Mouse (Mus musculus) kidney, adult 2 months (tissue): ENCODE measurements at regions not wholly inside any gene's neighbourhood (a gene's known extent, or its start where the extent isn't known, plus 50 kb on each side); places are given as distances from the start of the nearest gene placed in this dataset.

Experiments
- DNase-seq: peaks from one replicate; pipeline ENCODE4 v3.0.0; 2021
- H3K27ac ChIP-seq: fragments of 200-500 bp; 2 replicates; pipeline ENCODE4 v1.5.1; 2012; ENCODE audit warnings: low read depth, low read length, control low read depth, inconsistent platforms; ENCODE audit not compliant: insufficient read depth
- H3K27me3 ChIP-seq: fragments of 200-500 bp; replicated peaks from 2 replicates; pipeline ENCODE4 v1.6.1; 2012; ENCODE audit warnings: mild to moderate bottlenecking, moderate library complexity, low read length, inconsistent platforms; ENCODE audit not compliant: control insufficient read depth, insufficient read depth
- H3K36me3 ChIP-seq: fragments of 200-500 bp; 2 replicates; pipeline ENCODE4 v1.6.1; 2012; ENCODE audit warnings: mild to moderate bottlenecking, moderate library complexity, low read length, inconsistent platforms; ENCODE audit not compliant: control insufficient read depth, insufficient read depth
- H3K4me1 ChIP-seq: fragments of 200-500 bp; 2 replicates; pipeline ENCODE4 v1.6.1; 2011; ENCODE audit warnings: low read length; ENCODE audit not compliant: control insufficient read depth, insufficient read depth
- H3K4me3 ChIP-seq: fragments of 200-500 bp; 2 replicates; pipeline ENCODE4 v1.5.1; 2011; ENCODE audit warnings: mild to moderate bottlenecking, low read depth, low read length, control low read depth; ENCODE audit not compliant: insufficient read depth
- CTCF ChIP-seq: fragments of 200-500 bp; conservative IDR thresholded peaks from 2 replicates; pipeline ENCODE4 v1.5.1; 2011; ENCODE audit warnings: low read depth, mild to moderate bottlenecking, control low read depth, low read length, moderate library complexity, mixed read lengths; ENCODE audit not compliant: insufficient read depth, insufficient read length
- POLR2A ChIP-seq: fragments of 200-500 bp; IDR thresholded peaks from one replicate; pipeline ENCODE4 v1.6.1; 2011; ENCODE audit warnings: low read depth, low read length, control low read depth
- WGBS: fragments of 180-500 bp; shearing (Covaris S2); methylation state at CpG from one replicate; pipeline ENCODE4 v1.1.7; 2018; 5-methylcytosine and 5-hydroxymethylcytosine counted together

DNA sequence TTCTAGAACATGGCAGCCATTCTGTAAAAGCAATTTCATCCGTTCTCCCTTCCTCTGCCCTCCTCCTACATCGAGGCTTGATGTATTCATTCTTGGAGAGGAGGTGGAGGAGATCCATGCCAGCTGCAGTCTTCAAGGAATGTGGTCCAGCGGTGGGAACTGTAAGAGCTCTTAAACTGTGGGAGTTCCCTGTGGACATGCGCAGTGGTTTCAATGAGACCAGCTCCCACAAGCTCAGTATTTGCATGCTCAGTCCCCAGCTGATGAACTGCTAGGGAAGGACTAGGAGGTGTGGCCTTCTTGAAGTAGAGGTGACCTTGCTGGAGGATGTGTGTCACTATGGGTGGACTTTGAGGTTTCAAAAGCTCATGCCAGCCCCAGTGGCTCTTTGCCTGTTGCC is 163.7 kb upstream of the Ctnnb1 start:
- TF ChIP-seq CTCF = no peak
- TF ChIP-seq POLR2A = no peak
- no peaks in the 10 kb centered on the region for H3K27me3 ChIP-seq
- WGBS = 74% methylated on average over 4 of the region's 4 CpGs
- no peak for DNase-seq
- H3K4me1 ChIP-seq = 0 out of 2 replicates have a peak, but pooled peaks cover 3% of the 10 kb centered on the region
- H3K27ac ChIP-seq = no peak overlapping the region
- no peak overlapping the region for H3K4me3 ChIP-seq
- no peaks in the 10 kb centered on the region for H3K36me3 ChIP-seq

DNA sequence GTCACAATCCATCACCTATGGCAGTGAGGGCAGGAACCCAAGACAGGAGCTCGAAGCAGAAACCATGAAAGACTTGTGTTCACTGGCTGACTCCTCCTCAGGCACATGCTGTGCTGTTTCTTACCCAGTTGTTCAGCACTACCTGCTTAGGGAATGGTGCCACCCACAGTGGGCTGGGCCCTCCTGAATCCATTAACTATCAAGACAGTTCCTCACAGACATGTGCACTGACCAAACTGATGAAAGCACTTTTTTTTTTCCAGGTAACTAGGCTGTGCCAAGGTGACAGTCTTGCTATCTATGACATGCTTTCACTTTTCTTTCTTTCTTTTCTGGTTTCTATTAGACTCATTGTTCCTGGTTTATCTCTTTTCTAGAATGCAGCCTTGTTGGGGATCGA is 162.1 kb upstream of the Ctnnb1 start:
- TF ChIP-seq CTCF (no peak), POLR2A (no peak)
- H3K36me3 ChIP-seq = no peaks in the 10 kb centered on the region
- no peak overlapping the region for H3K4me3 ChIP-seq
- H3K27me3 ChIP-seq = no peaks in the 10 kb centered on the region
- no peak for DNase-seq
- no peak overlapping the region for H3K27ac ChIP-seq
- peaks cover 5% of the 10 kb centered on the region; the same call in 1 of the 2 replicates for H3K4me1 ChIP-seq
- 62% methylated on average over 2 of the region's 2 CpGs for WGBS

DNA sequence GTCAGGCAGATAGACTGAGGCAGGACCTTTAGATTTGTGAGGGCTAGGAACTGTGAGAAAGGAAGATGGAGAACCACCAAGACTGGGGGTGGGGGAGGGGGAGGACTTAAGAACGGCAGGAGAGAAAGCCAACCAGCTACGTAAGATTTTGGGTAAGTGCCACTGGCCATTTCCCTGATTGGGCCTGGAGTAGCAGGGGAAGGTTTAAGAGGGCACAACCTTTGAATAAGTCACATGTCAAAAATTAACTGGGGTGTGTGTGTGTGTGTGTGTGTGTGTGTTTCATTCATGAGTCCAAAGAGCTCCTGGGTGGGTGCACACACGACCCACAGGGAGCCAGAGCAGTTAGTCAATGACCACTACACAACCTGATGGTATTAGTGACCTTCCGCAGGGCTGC is 161.6 kb upstream of the Ctnnb1 start:
- no peak for TF ChIP-seq POLR2A
- no peak for TF ChIP-seq CTCF
- Histone ChIP-seq H3K4me1 (peaks cover 5% of the 10 kb centered on the region; the same call in 1 of the 2 replicates), H3K36me3 (no peaks in the 10 kb centered on the region), H3K4me3 (no peak overlapping the region), H3K27ac (no peak overlapping the region), H3K27me3 (no peaks in the 10 kb centered on the region)
- peak; percentile 68 for DNase-seq
- 52% methylated on average over 4 of the region's 4 CpGs for WGBS

DNA sequence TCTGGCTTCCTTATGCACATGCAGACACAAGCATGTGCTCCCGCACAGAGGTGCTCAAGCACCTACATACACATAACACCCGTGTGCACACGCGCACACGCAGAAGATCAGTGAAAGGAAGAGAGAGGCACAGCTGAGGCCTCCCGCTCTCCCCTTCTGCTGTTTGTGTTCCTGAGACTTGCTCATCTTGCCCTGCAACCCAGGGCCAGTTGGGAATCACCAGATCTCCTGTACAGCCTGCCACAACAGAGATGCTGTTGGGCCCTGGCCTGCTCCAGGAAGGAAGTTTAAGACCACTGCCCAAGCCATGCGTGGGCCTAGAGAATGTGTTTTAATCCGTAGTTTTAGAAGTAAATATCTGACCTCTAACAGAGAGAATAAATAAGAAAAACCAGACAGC is 160.0 kb upstream of the Ctnnb1 start:
- H3K27me3 ChIP-seq = no peaks in the 10 kb centered on the region
- no peaks in the 10 kb centered on the region for H3K36me3 ChIP-seq
- peaks cover 3% of the 10 kb centered on the region; the same call in 1 of the 2 replicates for H3K4me1 ChIP-seq
- H3K27ac ChIP-seq = no peak overlapping the region
- H3K4me3 ChIP-seq = no peak overlapping the region
- no peak for DNase-seq
- 88% methylated on average over 8 of the region's 8 CpGs for WGBS
- TF ChIP-seq POLR2A (no peak), CTCF (no peak)

DNA sequence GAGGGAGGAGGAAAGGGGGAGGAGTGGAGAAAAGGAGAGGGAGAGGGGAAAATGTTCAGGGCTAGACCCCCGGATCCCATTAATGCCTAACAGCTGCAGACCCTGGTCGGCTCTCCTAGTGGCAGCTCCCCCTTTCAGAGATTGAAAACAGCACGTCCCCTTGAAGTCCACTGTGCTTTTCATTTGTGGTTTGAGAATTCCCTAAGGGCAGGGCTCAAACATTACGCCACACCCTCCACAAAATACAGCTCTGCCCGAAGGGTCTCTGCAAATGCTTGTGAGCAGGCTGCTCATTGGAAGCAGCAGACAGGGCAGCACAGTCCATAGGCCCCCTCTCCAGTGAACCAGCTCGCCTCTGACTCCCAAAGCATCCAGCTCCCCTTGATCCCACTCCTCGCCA is 159.3 kb upstream of the Ctnnb1 start:
- H3K27me3 ChIP-seq = no peaks in the 10 kb centered on the region
- DNase-seq = no peak
- no peaks in the 10 kb centered on the region for H3K36me3 ChIP-seq
- H3K27ac ChIP-seq = no peak overlapping the region
- WGBS = 72% methylated on average over 7 of the region's 7 CpGs
- H3K4me1 ChIP-seq = peaks cover 2% of the 10 kb centered on the region; the same call in 1 of the 2 replicates
- no peak for TF ChIP-seq POLR2A
- no peak for TF ChIP-seq CTCF
- no peak overlapping the region for H3K4me3 ChIP-seq

DNA sequence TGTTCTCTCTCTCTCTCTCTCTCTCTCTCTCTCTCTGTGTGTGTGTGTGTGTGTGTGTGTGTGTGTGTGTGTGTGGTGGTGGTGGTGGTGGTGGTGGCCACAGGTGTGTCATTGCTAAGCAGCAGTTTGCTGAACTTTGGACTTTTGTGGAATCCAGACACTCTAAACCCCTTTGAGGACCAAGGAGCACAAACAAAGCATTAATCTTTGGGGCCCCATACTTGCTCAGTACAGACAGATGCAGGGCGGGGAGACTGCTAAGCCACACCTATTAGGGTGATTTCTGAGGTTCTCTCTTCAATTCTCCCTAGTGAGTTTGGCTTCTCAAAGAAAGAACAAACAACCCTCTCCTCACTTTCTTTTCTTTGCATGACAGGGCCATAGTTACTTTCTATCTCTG is 158.1 kb upstream of the Ctnnb1 start:
- DNase-seq = no peak
- no peak overlapping the region for H3K4me3 ChIP-seq
- no peaks in the 10 kb centered on the region for H3K27me3 ChIP-seq
- peaks cover 3% of the 10 kb centered on the region for H3K4me1 ChIP-seq
- H3K27ac ChIP-seq = no peak overlapping the region
- H3K36me3 ChIP-seq = no peaks in the 10 kb centered on the region
- WGBS = 77% methylated on average over 1 of the region's 1 CpGs
- TF ChIP-seq CTCF = no peak

DNA sequence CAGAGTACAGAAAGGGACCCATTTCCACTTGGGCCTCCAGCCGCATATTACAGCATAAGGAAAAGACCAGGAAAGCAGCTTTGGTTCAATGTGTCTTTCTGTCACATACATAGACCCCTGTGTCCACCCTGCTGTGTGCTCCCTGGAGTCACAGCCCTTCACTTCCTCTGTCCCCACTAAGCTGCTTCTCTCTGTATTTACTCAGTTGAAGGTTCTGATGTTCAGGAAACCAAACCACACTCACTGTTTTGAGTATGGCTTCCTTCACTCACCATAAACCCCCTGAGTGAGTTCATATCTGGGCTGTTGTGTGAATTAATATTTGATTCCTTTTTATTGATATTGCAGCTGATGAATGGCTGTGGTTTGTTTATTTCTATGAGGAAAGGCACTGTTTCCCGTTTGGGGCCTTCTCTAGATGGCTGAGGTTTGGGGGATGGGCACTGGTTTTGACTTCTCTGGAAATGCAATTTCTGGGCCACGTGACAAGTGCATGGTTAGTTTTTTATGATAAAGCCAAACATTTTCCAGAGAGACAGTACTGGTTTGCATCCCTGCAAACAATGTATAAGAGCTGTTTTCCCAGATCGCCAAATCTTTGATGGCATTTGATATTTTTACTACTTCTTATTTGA is 157.0 kb upstream of the Ctnnb1 start:
- Histone ChIP-seq H3K27me3 (no peaks in the 10 kb centered on the region), H3K36me3 (no peaks in the 10 kb centered on the region), H3K4me3 (no peak overlapping the region), H3K27ac (no peak overlapping the region), H3K4me1 (peaks cover 13% of the 10 kb centered on the region)
- TF ChIP-seq CTCF (no peak), POLR2A (no peak)
- DNase-seq = no peak
- 70% methylated on average over 4 of the region's 4 CpGs for WGBS

DNA sequence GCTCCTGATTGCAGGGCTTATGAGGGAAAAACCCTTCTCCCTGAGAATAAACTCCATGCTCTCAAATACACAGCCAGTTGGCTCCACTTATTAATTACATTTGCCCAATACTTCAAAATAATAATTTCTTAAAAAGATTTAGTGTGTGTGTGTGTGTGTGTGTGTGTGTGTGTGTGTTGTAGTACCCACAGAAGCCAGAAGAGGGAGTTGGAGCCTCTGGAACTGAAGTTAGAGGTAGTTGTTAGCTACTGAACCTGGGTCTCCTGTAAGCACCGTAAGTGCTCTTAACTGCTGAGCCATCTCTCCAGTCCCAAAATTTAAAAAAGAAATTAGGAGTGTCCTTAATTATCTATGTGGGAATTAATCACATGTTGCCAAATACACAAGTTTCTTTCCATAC is 154.8 kb upstream of the Ctnnb1 start:
- no peak for TF ChIP-seq CTCF
- TF ChIP-seq POLR2A = no peak
- WGBS = 92% methylated on average over 1 of the region's 1 CpGs
- H3K27me3 ChIP-seq = no peaks in the 10 kb centered on the region
- DNase-seq = no peak
- H3K27ac ChIP-seq = no peak overlapping the region
- H3K36me3 ChIP-seq = no peaks in the 10 kb centered on the region
- H3K4me3 ChIP-seq = no peak overlapping the region
- peaks cover 15% of the 10 kb centered on the region for H3K4me1 ChIP-seq
